Mouse (Mus musculus): ENCODE measurements around the gene Pum1. TPM values are rescaled to one million over a fixed set of nuclear protein-coding genes. Genes with fewer than 3 reads are reported as not detected.
"Not testable (repeated sequence)": the region's sequence is repeated elsewhere in the genome, so short reads cannot be mapped to it uniquely, and the experiment has no call there.

Gene Pum1
- total RNA-seq, 2 experiments from 2014 or later = 40.7 to 43.2 TPM

- DNase-seq (ENCODE audit: low spot score) = no peak
These were observed 4.6 kb downstream of the Pum1 start for GRCm38 (mm10) chr4:130667686-130668085.

- no peak for DNase-seq (ENCODE audit: low spot score)
These were observed 5.4 kb downstream of the Pum1 start for GRCm38 (mm10) chr4:130668541-130668940.

GRCm38 (mm10) chr4:130668991-130669390 is 5.9 kb downstream of the Pum1 start:
- DNase-seq (ENCODE audit: low spot score) = no peak

- not testable (repeated sequence) for DNase-seq (ENCODE audit: low spot score)
These were observed 6.9 kb downstream of the Pum1 start for GRCm38 (mm10) chr4:130670023-130670422.

- no peak for DNase-seq (ENCODE audit: low spot score)
These were observed 8.1 kb downstream of the Pum1 start for GRCm38 (mm10) chr4:130671079-130671845.

- no peak for DNase-seq (ENCODE audit: low spot score)
These were observed 9.0 kb downstream of the Pum1 start for GRCm38 (mm10) chr4:130672161-130672560.

- DNase-seq (ENCODE audit: low spot score) = no peak
These were observed 13.6 kb downstream of the Pum1 start for GRCm38 (mm10) chr4:130676746-130677145.

- DNase-seq (ENCODE audit: low spot score) = no peak
These were observed 15.0 kb downstream of the Pum1 start for GRCm38 (mm10) chr4:130678149-130678548.

- DNase-seq (ENCODE audit: low spot score) = no peak
These were observed 17.6 kb downstream of the Pum1 start for GRCm38 (mm10) chr4:130680676-130681075.

GRCm38 (mm10) chr4:130683051-130683450 is 19.9 kb downstream of the Pum1 start:
- not testable (repeated sequence) for DNase-seq (ENCODE audit: low spot score)

- no peak for DNase-seq (ENCODE audit: low spot score)
These were observed 30.8 kb downstream of the Pum1 start for GRCm38 (mm10) chr4:130693936-130694335.

- no peak for DNase-seq (ENCODE audit: low spot score)
These were observed 31.9 kb downstream of the Pum1 start for GRCm38 (mm10) chr4:130694982-130695381.

GRCm38 (mm10) chr4:130701061-130701460 is 37.9 kb downstream of the Pum1 start:
- no peak for DNase-seq (ENCODE audit: low spot score)

GRCm38 (mm10) chr4:130702835-130703535 is 39.9 kb downstream of the Pum1 start:
- DNase-seq (ENCODE audit: low spot score) = no peak

- DNase-seq (ENCODE audit: low spot score) = no peak
These were observed 40.5 kb downstream of the Pum1 start for GRCm38 (mm10) chr4:130703601-130704000.

- no peak for DNase-seq (ENCODE audit: low spot score)
These were observed 41.5 kb downstream of the Pum1 start for GRCm38 (mm10) chr4:130704615-130705014.

GRCm38 (mm10) chr4:130706215-130707000 is 43.3 kb downstream of the Pum1 start:
- no peak for DNase-seq (ENCODE audit: low spot score)

GRCm38 (mm10) chr4:130711353-130711848 is 48.3 kb downstream of the Pum1 start:
- no peak for DNase-seq (ENCODE audit: low spot score)

- DNase-seq (ENCODE audit: low spot score) = no peak
These were observed 49.2 kb downstream of the Pum1 start for GRCm38 (mm10) chr4:130712341-130712740.

- no peak for DNase-seq (ENCODE audit: low spot score)
These were observed 50.3 kb downstream of the Pum1 start for GRCm38 (mm10) chr4:130713430-130713829.

GRCm38 (mm10) chr4:130715126-130715525 is 52.0 kb downstream of the Pum1 start:
- DNase-seq (ENCODE audit: low spot score) = no peak

- DNase-seq (ENCODE audit: low spot score) = no peak
These were observed 52.5 kb downstream of the Pum1 start for GRCm38 (mm10) chr4:130715623-130716022.

All from gastrocnemius, adult 18-20 months (tissue).